Mouse (Mus musculus) retina, embryonic 14.5 days (tissue): ENCODE measurements around the gene Cdk9.

Source experiments
- DNase-seq: peaks from one replicate; pipeline ENCODE4 v3.0.0-alpha.2; 2015; ENCODE audit warnings: low spot score

Gene Cdk9

DNA sequence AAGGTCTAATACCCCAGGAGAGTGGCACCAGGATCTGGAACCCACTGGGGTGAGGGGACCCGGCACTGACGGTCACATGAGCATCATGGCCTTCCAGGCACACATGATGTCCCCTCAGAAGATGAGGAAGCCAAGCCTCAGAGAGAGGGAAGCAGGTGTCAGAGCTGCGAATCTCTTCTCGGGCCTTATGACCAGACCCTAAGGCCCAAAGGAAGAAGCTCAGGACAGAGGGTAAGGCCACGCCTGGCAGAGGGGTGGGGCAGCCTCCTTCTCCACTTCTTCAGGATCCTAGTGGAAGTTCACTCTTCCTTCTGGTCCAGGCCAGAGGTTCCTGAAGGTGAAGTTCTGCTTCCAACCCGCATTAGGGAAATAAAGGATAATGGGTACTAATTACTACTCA is 19.8 kb upstream of the Cdk9 start:
- no peak for DNase-seq

DNA sequence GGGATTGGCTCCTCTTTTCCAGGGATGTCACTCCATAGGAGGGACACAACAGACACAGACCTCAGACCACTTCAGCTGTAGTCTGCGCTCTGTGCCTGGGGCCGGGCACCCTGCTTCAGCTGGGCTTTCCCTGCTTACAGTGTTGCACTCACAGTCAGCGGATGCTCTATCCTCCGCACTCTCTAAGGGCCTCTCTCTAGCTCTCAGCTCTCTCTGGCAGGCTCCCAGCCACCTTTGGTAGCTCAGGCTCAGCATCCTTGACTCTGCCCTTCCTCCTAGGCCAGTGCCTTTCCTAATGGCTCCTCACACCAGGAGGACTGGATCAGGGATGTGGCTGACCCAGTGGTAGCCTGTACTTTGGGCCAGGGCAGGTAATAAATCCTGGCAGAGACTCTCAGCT is 19.0 kb upstream of the Cdk9 start:
- no peak for DNase-seq

DNA sequence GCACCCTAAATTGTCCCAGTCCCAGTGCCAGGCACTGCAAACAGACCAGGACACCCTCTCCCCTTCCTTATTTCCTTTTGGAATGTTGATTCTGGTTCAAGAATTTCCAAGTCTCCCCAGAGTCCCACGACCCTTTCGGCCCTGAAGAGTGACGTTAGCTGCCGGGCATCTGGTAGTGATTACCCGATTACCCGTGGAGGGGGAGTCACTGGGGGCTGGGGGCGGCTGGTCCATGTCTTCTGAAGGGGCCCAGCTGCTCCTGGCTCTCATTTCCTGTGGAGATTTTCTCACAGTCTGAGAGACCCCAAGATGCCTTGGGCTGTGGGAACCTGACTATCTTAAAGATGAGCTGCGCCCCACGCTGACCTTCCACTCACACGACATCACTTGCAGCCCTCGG is 18.0 kb upstream of the Cdk9 start:
- DNase-seq = no peak

DNA sequence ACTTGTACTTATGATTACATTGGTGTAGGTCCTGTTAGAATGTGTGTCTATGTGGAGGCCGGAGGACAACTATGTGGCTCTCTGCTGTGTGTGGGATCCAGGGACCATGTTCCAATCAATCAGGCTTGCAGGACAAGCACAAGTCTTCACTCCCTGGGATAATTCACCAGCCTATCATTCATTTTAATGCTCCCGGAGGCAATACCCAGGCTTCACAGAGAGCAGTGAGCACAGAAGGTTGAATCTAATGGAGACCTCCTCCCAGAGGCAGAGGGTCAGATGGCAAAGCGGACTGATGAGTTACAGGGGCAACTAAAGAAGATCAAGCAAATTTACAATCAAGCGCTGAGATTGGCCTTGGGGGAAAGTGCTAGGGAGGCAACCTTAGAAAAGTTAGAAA is 16.7 kb upstream of the Cdk9 start:
- no peak for DNase-seq

DNA sequence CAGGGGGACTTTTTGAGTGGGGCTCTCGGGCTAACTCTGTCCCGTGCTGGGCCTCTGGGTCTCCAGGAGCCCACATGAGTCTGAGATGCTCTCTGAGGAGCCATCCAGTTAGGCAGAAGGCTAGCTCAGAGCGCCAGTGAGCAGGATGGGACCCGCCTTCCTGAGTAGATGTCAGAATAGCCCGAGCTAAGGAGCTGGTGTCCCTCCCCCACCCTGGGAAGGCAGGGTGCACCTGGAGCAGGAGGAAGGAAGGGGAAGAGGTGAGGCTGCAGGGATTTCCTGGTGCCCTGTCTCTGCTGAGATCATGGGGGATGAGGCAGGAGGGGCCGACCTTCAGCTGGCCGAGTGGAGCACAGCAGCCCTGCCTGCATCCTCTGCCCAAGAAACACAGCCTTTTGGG is 15.6 kb upstream of the Cdk9 start:
- no peak for DNase-seq

DNA sequence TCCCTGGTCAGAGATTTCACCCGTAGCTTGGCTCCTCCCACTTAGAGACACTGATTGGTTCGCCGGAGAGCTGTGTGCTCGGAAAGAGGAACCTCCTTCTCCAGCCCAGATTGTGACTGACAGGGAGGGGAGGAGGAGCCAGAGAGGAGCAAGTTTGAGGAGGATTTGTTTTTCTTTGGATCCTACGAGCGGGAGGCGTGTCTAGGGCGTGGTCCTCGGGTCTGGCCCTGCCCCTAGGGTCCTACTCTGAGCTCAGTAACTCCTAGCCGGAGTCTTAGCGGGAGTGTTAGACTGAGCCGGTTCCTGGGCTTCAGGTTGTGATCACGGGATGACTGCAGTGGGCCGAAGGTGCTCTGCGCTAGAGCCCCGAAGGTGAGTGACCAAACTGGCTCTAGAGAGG is 14.6 kb upstream of the Cdk9 start:
- DNase-seq = peak; percentile 93

DNA sequence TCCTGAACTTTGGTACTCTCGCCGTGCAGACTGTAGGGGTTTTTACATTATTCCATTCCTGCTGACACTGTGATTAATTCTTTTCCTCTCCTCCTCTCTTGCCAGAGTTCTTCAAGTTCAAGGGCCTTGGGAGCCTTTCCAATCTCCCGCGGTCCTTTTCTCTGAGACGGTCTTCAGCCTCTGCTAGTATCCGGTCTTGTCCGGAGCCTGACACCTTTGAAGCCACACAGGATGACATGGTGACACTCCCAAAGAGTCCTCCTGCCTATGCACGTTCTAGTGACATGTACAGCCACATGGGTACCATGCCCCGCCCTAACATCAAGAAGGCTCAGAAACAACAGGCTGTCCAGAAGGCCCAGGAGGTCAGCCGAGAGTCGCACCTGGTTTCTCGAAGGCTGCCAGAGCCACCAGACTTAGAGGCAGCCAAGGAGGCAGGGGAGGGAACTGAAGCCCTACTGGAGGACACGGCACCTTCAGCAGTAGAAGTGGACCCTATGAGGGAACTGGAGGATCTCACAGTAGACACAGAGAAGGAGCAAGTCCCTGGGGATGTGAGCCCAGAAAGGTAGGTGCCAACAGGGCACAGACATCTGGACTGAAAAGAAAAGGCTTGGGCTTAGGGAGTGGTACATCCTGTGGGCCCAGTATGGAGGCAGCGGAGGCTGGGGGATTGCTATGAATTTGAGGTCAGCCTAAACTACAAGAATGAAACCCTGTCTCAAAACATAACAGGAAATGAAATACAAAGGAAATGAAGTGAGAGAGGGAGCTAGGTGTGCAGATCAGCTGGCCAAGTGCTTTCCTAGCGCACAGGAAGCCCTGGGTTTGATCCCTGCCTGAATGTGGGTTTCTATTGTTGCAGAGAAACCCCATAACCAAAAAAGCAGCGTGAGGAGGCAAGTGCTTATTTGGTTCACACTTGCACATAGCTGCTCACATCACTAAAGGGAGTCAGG is 12.2 kb upstream of the Cdk9 start:
- no peak for DNase-seq

DNA sequence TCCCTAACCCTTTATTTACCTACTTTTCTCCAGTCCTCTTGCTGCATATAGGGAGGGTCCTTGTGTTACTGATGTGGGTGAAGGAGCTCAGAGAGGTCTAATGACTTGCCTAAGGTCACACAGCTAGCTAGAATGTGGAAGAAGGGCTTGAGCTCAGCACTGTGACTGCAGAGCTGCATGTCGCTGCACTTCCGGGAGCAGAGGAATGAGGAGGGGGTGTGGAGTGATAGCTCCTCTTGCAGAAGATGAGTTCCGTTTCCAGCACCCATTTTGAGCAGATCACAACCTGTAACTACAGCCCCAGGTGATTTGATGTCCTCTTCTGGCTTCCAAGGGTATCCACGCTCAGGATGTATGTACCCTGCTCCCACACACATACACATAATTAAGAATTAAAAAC is 11.3 kb upstream of the Cdk9 start:
- DNase-seq = no peak

DNA sequence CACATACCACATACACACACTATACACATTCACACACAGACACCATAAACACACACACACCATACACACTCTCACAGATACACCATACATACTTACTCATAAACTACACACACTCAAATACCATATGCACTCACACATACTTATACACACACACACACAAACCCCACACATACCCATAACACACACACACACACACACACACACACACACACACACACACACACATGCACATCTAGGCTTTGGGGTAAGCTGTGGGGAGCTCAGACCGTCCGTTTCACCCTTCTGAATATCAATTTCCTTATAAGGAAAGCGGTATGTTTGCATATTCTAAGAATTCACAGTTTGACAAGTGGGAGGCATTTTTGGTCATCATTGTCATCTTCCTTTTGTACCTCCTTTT is 9.7 kb upstream of the Cdk9 start:
- DNase-seq = no peak

DNA sequence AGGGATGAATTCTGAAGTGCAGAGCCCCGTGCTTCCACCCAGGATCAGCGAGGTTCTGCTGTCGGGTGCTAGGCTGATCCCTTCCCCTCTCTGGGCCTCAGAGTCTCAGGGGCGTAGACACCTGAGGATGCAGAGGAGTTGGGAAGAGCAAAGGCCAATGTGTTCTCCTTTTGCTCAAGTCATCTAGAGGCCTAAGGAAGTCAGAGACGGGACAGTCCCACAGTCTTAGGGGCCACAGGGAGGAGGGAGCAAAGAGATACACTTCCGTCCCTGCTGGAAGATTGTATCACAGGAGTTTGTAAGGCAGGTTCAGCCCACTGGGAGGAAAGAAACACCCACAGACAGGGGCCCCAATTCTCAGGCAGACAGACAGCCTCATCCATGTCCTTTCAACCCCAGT is 9.2 kb upstream of the Cdk9 start:
- no peak for DNase-seq

DNA sequence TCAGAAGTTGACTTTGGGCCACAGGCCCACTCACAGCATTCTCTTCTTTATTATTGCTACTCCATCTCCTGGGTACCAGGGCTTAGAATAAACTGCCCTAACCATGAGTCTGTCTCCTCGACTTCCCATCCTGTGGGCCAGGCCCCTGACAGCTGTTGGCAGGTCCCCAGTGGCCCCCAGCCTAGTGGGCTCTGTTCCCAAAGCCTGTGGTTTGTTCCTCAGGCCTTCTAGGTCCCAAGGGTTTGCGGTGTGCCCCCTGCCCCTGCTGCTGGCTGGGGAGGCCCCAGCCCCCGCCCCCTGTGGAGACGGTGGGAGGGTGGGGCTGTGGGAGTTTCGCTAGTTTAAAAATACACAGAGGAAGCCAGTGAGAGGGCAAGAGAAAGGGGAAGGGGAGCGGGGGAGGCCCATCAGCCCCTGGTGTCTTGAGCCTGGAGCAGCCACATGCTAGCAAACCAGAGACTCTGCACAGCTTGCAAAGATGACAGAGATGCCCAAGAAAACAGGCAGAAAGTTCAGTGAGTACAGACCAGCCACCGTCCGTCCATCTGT is 7.9 kb upstream of the Cdk9 start, which contains the start of gene Sh2d3c:
TSS of gene Sh2d3c (plus strand) at position 375 of the 549 bp plus-strand sequence.
- no peak for DNase-seq

DNA sequence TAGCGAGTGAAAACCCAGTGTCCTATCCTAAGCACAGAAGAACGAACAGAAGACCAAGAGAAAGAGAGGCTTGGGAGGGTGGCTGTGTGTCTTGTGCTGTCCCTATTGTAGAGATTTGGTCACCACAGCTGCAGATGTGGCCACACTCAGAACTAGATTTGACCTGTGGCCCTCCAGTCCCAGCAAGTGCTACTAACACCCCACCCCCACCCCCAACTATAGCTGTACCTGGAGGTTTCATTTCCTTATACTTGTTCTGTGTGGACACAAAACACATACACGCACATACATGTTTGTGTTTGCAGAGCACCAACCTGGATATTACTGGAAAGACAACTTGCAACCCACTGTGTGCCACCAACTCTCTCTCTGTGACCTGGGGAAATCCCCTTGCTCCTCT is 7.2 kb upstream of the Cdk9 start:
- DNase-seq = no peak

DNA sequence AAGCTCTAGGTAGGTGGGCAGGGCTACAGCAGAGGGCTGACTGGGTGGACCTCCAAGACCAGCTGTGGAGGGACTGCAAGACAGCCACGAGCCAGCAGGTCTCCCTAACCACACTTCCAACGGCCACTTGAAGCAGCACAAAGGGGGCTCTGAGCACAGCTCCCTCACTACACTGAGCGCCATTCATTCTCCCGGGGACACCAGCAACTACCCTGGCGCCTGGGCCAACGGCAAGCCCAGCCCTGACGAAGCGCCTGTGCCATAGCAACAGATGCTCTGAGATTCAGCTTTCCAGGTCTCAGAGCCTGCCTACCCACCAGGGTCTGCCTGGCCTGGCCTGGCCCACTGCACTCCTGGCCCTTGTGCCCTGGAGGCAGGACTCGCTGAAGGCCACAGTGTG is 5.9 kb upstream of the Cdk9 start:
- DNase-seq = peak; percentile 20

DNA sequence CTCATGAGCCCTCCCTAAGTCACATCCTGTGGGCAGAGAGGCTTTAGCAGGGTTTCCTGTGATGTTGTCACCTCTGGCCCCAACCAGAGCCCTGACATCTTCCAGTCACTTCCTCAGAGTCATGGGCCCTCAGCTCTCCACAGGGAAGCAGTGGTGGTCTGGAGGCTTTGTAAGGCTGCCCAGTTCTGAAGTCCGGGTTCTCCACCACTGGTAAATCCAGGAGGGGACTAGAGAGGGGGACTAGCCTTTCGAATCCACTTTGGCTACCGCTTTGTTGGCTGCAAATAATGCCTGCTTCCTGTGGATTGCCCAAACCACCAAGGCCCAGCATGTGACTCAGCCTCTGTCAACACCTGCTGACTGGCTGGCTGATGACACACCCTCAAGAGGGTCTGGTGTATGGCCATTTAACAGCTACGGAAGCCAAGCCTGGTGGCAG is 2.1 kb upstream of the Cdk9 start:
- DNase-seq = no peak

DNA sequence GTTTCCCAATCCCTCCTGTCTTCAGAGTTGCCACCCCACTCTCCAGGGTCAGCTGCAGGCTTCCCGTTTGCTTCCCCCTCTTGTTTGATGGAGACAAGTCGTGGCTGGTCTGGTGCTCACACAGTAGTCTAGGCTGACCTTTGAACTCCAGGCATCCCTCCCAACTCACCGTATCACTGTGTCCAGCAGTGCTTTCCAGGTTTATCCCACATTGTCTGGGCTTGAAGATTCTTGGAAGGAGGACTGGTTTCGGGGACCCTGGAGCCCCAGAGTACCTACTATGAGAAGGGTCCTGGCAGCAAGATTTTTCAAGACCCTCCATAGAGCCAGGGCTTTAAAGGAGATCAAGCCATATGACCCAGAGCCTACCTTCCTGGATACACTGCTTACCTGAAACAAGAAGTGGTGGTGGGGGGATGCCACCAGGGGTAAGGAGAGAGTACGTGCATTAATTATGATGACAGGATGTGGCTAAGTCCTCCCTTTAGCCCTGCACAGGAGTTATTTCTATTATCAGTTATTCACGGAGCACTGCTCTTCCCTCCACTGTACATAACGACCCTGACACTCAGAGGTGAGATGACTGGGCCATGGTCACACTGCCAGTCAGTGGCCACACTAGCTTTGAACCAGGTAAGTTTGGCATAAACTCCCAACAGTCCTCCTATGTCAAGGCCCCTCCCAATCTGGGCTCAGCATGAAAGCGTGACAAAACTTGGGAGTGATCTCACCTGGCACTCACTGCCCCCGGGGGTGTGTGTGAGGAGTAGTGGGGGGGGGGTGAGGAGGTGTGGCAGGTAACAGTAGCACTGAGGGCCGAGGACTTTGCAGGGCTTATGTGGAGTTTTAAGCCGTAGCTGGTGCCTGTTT is 1.5 kb upstream of the Cdk9 start:
- DNase-seq = no peak

DNA sequence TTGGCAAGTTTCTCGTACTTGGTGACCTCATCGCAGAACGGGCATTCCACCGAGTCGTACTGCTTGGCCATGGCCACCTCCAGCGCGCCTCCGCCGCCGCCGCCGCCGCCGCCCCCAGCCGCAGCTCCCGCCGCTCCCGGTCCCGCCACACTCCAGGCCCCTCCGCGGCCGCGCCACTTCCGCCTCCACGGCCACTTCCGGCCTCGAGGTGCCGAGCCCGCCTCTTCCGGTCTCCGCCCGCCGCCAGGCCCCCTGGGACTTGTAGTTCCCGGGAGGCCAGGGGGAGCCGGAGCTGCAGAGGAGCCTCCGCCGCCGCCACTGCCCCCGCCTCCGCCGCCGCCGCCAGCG is 316 bp downstream of the Cdk9 start:
- peak; percentile 94 for DNase-seq

DNA sequence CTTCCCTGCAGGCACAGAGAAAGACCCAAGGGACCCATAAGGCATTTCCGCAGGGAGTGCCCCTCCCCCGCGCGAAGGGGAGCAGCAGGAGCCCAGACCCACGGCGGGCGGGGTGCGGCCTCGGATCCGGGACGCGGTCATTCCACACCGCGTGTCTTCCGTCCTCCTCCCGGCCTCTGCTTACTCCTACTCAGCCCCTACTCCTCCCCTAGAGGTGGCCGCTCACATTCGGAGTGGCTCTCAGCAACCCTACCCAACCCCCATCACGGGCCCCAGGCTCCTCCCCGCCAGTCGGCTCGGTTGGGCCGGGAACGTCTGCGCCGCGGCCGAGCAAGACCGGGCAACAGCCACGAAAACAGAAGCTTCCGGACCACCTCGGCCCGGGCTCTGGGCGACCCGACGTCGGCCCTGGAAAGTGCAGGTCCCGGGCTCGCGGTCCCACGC is 746 bp downstream of the Cdk9 start:
- DNase-seq = peak; percentile 64

DNA sequence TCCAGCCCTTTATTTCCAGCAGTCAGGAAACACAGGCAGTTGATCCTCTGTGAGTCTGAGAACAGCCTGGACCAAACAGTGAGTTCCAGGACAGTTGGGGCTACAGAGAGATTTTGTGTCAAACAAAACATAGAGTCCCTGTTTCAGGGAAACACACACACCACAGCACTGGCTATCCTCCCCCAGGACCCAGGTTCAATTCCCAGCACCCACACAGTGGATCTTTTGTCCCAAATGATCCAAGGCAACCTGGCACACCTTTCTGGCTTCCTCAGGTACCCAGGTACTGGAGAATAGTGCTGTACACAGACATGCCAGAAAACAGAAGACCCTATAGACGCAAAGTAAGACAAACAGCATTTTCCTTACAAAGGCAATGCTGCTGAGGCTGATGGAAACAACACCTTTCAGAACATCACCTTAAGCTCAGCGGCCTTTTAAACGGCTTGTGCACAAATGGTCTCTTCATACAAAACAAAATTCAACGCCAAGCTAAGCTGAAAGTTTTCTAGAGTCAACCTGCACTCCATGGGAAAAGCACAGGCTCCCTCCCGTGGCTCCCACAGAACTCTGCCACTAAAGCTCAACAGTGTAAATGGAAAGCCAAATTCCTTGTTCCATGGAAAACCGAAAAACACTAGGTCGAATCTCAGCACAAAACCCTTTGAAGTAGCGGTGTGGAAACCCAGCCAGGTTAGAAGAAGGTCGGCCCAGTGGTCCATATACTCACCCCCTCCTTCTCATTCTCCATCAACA is 1.4 kb downstream of the Cdk9 start:
- DNase-seq = no peak

DNA sequence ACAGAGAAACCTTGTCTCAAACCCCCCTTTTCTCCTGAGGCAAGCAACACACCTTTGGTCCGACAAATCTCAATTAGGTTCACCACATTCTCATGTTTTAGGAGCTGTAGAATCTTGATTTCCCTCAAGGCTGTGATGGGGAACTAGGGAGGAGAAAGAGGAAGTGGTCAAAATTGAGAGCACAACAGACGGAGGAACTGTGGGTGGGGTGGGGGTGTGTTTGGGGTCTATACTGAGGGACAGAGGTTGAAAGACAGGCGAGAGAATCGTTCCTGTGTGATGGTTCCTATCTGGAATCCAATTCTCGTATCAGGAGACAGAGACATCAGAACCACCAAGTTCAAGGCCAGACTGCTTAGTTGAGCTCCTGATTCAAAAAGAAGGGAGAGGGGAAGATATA is 2.5 kb downstream of the Cdk9 start:
- DNase-seq = no peak

DNA sequence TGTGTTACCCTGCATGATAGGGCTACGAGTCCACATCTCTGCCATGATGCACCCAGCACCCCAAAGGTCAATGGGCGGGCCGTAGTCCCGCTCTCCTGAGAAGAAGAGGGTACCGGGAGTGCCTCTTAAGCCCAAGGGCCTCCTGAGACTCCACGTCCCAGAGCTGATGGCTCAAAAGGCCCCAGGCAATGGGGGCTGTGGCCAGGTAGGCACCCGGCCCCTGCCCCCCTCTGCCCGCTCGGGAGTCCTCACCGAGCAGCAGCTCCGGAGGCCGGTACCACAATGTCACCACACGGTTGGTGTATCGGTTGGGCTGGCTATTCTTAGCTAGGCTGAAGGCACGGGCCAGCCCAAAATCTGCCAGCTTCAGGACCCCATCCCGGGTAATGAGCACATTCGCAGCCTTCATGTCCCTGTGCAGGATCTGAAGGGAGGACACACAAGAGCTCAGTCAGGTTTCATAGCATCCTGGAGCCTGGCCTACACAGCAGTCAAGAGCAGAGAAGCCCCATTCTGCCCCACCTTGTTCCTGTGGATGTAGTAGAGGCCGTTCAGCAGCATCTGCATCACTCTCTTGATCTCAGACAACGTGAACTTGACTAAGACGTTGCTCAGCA is 3.2 kb downstream of the Cdk9 start:
- DNase-seq = no peak

DNA sequence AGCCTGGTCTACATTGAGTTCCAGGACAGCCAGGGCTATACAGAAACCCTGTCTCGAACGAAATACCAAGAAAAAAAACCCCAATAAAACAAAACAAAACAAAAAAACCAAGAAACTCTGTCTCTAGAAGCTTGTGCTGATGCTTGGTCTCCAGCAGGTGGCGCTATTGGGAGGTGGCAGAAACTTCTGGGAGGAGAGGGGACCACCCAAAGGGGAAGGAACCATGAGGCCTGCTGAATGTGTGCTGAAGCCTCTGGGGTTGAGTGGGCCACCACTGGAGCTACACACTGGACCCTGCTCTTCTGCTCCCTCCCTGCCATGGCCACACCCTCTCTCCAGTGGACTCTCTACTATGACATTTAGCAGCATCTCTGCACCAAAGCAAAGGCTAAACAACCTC is 4.2 kb downstream of the Cdk9 start:
- DNase-seq = peak; percentile 85

DNA sequence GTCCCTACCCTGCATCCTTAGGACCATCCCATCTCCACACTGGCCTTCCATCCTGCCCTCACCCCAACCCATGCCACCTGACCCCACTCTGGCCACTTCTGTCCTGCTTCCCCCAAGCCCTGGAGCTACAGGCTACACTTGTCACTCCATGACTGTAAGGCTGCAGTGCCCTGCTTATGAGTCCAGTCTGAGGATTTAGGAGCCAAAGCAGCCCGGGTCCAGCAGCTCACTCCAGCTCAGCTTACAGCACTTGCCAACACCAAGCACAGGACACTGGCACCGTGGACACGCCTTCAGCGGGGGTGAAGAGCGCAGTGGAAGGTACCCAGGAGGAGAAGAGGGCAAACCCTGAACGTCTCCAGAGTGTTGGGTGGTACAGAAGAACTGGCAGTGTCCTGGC is 5.9 kb downstream of the Cdk9 start:
- DNase-seq = no peak
